Mouse (Mus musculus) naive thymus-derived CD4-positive, alpha-beta T cell, adult 2 months (primary cell): ENCODE data around the gene Cyp39a1.
A peak's percentile ranks its signal among the peaks of the same experiment; 100 is the strongest.

Experiments used
- DNase-seq: peaks from one replicate; pipeline ENCODE4 v3.0.0-alpha.2; 2011; ENCODE audit warnings: low read depth

Cyp39a1 gene

GRCm38 (mm10) chr17:43684086-43684485 is 16.9 kb downstream of the Cyp39a1 start:
- DNase-seq = no peak

- no peak for DNase-seq
These were observed 17.4 kb downstream of the Cyp39a1 start for GRCm38 (mm10) chr17:43684638-43685037.

- no peak for DNase-seq
These were observed 22.4 kb downstream of the Cyp39a1 start for GRCm38 (mm10) chr17:43689591-43689990.

- DNase-seq = peak; percentile 80
These were observed 31.9 kb downstream of the Cyp39a1 start for GRCm38 (mm10) chr17:43698997-43699649.

GRCm38 (mm10) chr17:43701060-43701459 is 33.8 kb downstream of the Cyp39a1 start:
- peak; percentile 56 for DNase-seq

GRCm38 (mm10) chr17:43704216-43704930 is 37.1 kb downstream of the Cyp39a1 start:
- DNase-seq = no peak

- no peak for DNase-seq
These were observed 39.5 kb downstream of the Cyp39a1 start for GRCm38 (mm10) chr17:43706749-43707148.

- DNase-seq = no peak
These were observed 40.0 kb downstream of the Cyp39a1 start for GRCm38 (mm10) chr17:43707254-43707653.

- DNase-seq = no peak
These were observed 44.5 kb downstream of the Cyp39a1 start for GRCm38 (mm10) chr17:43711557-43712352.

GRCm38 (mm10) chr17:43714191-43714590 is 47.0 kb downstream of the Cyp39a1 start:
- DNase-seq = no peak

- no peak for DNase-seq
These were observed 49.4 kb downstream of the Cyp39a1 start for GRCm38 (mm10) chr17:43716601-43717000.

- DNase-seq = no peak
These were observed 52.2 kb downstream of the Cyp39a1 start for GRCm38 (mm10) chr17:43719401-43719800.

- DNase-seq = no peak
These were observed 57.3 kb downstream of the Cyp39a1 start for GRCm38 (mm10) chr17:43724480-43724879.

GRCm38 (mm10) chr17:43731327-43731726 is 64.1 kb downstream of the Cyp39a1 start:
- DNase-seq = no peak

- DNase-seq = no peak
These were observed 64.8 kb downstream of the Cyp39a1 start for GRCm38 (mm10) chr17:43731976-43732375.

- no peak for DNase-seq
These were observed 67.0 kb downstream of the Cyp39a1 start for GRCm38 (mm10) chr17:43734252-43734651.

GRCm38 (mm10) chr17:43743933-43744332 is 76.7 kb downstream of the Cyp39a1 start:
- DNase-seq = no peak

GRCm38 (mm10) chr17:43744425-43744824 is 77.2 kb downstream of the Cyp39a1 start:
- DNase-seq = no peak

GRCm38 (mm10) chr17:43751146-43751545 is 83.9 kb downstream of the Cyp39a1 start:
- no peak for DNase-seq

GRCm38 (mm10) chr17:43752811-43753210 is 85.6 kb downstream of the Cyp39a1 start:
- DNase-seq = no peak

- DNase-seq = no peak
These were observed 87.5 kb downstream of the Cyp39a1 start for GRCm38 (mm10) chr17:43754687-43755086.

GRCm38 (mm10) chr17:43758607-43759259 is 91.5 kb downstream of the Cyp39a1 start:
- DNase-seq = no peak
